Mouse (Mus musculus) spleen, postnatal 10 days (tissue): ENCODE results near the gene Pigx.

Experiments used
- DNase-seq, 2 experiments: peaks; one replicate each; pipeline ENCODE4 v3.0.0; 2021 to 2022; ENCODE audit warnings: low spot score in 2 of 2

Pigx gene

DNA sequence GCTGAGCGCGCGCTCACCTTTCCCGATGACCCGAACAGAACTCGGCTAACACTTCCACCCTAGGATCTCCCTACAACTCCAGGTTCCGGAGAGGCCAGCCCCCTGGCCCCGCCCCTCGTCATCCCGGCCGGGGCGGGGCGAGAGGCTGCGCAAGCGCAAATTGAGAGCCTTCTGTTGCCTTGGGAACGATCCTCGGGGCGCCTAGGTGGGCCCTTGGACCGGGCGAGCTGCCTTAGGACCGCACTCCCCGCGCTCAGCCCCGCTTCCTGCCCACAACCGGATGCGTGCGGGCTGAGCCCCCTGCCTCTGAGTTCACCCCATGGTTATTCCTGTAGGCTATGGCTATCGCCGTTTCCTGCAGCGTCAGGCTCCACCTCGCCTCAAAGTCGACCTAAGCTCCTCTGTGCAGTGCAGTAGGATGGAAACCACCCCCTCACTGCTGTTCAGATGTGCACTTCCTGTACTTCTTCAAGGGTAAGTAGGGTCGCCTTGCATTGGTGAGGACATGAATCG lies at the start of gene Pigx, which contains the start of gene Cep19:
TSS of gene Pigx (minus strand) at position 103 of the 513 bp plus-strand sequence.
TSS of gene Cep19 (plus strand) at position 163 of the 513 bp plus-strand sequence.
- peak; percentile 87 to 88 for DNase-seq

DNA sequence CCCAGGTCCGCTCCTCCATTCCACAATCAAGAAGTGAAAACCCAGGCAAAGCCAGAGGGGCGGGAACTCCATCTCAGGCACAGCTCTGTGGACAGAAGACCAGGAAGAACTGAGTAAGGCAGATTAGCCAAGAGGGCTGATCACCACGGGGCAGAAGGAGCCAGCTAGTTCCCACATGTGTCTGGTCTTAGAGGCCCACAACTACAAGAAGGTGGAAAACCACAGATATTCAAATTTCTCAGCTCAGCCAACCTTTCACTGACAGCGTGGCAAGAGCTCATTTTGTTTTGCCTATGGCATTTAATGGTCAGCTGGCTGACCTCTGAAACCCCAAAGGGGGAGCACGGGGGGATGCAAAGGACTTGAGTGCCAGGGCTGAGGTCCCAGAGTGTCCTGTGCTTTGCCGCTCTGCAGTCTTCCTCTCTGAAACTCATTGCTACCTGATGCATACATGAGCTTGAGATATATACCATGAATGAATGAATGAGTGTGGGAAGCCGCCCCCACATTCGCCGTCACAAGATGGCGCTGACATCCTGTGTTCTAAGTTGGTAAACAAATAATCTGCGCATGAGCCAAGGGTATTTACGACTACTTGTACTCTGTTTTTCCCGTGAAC lies 48.2 kb upstream of the Pigx start:
- DNase-seq, result no peak

DNA sequence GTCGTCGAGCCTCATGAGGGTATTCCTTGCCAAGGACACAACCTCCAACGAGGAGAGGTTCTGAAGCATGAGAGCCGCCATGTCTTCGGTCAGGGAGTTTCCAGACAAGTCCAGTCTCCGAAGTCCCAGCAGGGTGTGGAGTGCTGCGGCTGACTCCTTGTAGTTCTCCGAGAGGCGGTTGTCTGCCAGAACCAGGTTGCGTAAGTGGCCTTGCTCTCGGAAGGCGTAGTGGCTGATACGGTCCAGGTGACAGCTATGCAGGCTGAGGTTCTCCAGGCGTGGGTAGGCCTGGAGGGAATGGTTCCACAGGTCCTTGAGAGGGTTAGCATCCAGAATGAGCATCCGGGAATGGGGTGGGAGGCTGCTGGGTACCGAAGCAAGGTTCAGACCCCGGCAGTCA lies 45.1 kb upstream of the Pigx start:
- DNase-seq, result no peak

- DNase-seq, result no peak
Observed at GRCm38 (mm10) chr16:32143766-32144165, 44.2 kb upstream of the Pigx start.

DNA sequence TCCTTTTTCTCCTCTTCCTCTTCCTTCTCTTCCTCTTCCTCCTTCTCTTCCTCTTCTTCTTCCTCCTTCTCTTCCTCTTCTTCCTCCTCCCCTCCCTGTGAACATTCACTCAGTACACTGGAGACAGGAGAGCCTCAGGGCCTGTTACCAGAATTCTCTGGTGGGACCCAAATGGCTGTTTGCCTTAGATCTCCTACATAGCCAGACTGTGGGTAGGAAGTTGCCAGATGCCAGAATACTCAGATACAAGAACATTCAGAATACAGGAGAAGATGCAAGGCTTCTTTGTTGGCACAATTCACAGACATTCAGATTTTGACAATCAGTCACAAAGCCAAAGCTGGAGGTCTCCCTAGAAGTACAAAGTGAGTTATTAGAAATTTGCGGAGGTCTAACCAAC lies 39.4 kb upstream of the Pigx start:
- no peak for DNase-seq

GRCm38 (mm10) chr16:32135842-32136357 lies 36.4 kb upstream of the Pigx start:
- no peak for DNase-seq

- DNase-seq, result no peak
Observed at GRCm38 (mm10) chr16:32133148-32133547, 33.6 kb upstream of the Pigx start.

- peak; percentile 36 to 68 for DNase-seq
Observed at GRCm38 (mm10) chr16:32130190-32130826, 30.8 kb upstream of the Pigx start.

GRCm38 (mm10) chr16:32129449-32130189 lies 30.1 kb upstream of the Pigx start:
- DNase-seq, result no peak

DNA sequence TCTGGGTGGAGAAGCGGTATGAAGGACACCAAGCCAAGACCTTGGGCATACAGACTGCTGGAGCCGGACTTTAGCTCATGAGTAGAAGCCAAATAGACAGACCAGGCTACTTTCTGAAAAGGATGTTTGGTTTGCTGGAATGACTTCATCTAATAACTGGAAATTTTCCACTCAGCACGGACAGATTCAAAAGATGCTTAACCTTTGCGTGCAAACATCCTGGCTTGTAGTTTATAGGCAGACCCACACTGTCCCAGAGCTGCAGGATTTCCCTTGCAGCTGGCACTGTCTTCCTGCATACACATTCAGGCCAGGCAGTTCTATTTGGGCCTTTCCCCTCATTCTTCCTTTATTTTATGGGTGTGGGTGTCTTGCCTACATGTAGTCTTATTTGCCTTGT lies 27.5 kb upstream of the Pigx start:
- no peak for DNase-seq

DNA sequence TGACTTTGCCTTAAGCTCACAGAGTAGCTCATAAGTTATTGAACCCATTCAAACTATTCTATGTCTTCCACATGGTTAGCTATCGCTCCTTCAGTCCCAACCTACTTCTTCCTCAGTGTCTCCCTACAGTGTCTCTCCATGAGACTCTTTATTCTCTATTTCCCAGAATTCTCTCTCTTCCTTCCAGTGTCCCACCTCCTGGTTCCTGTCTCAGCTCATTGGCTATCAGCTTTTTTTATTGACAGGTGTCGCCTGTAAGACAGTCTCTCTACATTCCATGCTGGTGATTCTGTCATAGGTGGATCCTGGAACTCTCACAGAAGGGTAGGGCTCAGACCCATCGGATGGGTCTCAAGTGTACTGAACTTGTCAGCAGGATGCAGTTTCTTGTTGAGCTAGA lies 25.8 kb upstream of the Pigx start:
- no peak for DNase-seq

GRCm38 (mm10) chr16:32124444-32125335 lies 25.1 kb upstream of the Pigx start:
- DNase-seq, result peak in 1 of 2 experiments; percentile 63

- DNase-seq, result no peak
Observed at GRCm38 (mm10) chr16:32124020-32124419, 24.5 kb upstream of the Pigx start.

DNA sequence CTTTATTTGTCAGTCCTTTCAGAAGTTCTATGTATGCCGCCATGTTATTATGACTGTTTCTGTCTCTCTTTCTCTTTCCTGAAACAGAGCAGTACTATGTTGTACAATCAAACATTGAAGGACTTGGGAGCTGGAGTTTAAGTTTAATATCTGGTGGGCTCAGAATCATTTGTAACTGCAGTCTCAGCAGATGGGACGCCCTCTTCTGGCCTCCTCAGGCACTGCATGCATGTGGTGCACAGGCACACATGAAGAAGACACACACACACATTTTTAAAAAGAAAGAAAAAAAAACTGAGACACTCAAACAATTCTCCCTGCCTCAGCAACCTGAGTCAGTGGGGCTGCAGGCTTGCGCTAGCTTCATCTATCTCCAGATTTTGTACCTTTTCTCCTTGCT lies 20.9 kb upstream of the Pigx start:
- no peak for DNase-seq

DNA sequence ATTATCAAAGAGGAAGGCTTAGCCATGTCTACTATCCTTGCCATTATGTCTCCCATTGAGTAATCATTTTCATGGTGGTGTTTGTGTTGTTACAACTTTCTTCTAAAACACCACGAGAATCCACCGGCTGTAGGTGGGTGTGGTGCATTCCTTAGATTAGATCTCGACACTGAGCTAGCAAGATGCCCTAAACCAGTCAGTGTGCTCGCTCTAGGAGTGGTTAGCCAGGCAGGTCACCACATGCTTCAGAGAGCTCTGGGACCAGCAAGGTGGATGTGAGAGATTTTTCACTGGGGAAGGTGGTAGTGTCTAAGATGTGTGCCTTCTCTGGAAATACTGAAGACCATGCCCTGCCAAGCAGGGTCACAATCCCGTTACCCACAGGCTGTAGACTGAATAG lies 16.6 kb upstream of the Pigx start:
- no peak for DNase-seq

GRCm38 (mm10) chr16:32115781-32116180 lies 16.2 kb upstream of the Pigx start:
- no peak for DNase-seq

GRCm38 (mm10) chr16:32114968-32115695 lies 15.6 kb upstream of the Pigx start:
- peak; percentile 87 to 91 for DNase-seq

- DNase-seq, result no peak
Observed at GRCm38 (mm10) chr16:32114406-32114805, 14.9 kb upstream of the Pigx start.

DNA sequence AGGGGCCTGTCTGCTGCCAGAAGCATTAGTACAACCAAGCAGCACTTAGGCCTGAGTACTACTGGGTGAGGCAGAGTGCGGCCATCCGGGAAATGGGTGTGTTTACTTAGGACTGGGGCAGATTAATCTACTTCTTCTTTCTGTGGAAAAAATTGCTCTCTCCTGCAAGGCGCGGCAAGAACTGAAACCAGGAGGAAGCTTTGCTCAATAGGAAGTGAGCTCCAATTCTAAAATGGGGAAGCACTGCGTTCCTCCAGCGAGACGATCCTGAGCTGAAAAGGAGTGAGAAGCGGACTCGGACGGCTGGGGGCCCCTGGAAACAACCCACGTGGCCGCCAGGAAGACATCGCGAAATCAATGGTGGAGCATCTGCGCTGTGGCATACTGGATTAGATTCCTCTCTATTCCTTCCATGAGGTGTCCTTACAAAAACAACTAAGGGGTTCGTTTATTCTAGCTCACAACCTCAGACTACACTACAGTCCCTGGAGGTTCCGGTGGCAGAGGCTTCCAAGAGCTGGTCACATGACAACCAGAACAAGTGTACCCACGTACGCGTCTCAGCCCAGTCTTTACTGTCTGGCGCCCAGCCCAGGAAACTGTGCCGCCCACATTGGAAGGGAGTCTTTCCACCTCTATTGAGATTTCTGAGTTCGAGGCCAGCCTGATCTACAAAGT lies 14.1 kb upstream of the Pigx start:
- peak in 1 of 2 experiments; percentile 66 for DNase-seq
